Mouse (Mus musculus): ENCODE results near the gene Skap1. TPM values are rescaled to one million over a fixed set of nuclear protein-coding genes. Genes with fewer than 3 reads are reported as not detected.
"Not testable (repeated sequence)": the region's sequence is repeated elsewhere in the genome, so short reads cannot be mapped to it uniquely, and the experiment has no call there.

Skap1 gene
- polyA plus RNA-seq, 1 experiment from 2014 or later, result 0.13 TPM

GRCm38 (mm10) chr11:96776968-96777962 is 312.9 kb downstream of the Skap1 start, which contains the start of gene Snx11:
Snx11 (minus strand) TSS chr11:96777559.
- peaks cover 19% of the 10 kb centered on the region for H3K36me3 ChIP-seq
- H3K27me3 ChIP-seq (ENCODE audit: low read depth, poor library complexity, severe bottlenecking), result no peaks in the 10 kb centered on the region
- no peaks in the 10 kb centered on the region for H3K9me3 ChIP-seq (replicated peaks)
- H3K4me3 ChIP-seq, result peak within 1 kb of the TSS; percentile 76
- 1% methylated on average over 59 of the region's 59 CpGs for WGBS
- H3K4me1 ChIP-seq, result peaks cover 26% of the 10 kb centered on the region
- H3K27ac ChIP-seq, result peak within 1 kb of the TSS; percentile 82
- DNase-seq (ENCODE audit: low spot score), result peak; percentile 99

- WGBS, result 68% methylated on average over 10 of the region's 10 CpGs
- H3K4me3 ChIP-seq, result peak overlapping the region; percentile 76
- peaks cover 10% of the 10 kb centered on the region for H3K36me3 ChIP-seq
- peaks cover 26% of the 10 kb centered on the region for H3K4me1 ChIP-seq
- DNase-seq (ENCODE audit: low spot score); H3K27me3 ChIP-seq (ENCODE audit: low read depth, poor library complexity, severe bottlenecking); H3K9me3 ChIP-seq (replicated peaks): not testable (repeated sequence)
- H3K27ac ChIP-seq, result peak overlapping the region; percentile 82
These were observed 313.8 kb downstream of the Skap1 start for GRCm38 (mm10) chr11:96778061-96778627.

- no peak for DNase-seq (ENCODE audit: low spot score)
- Histone ChIP-seq H3K9me3 (replicated peaks) (no peaks in the 10 kb centered on the region), H3K27me3 (ENCODE audit: low read depth, poor library complexity, severe bottlenecking) (no peaks in the 10 kb centered on the region), H3K4me1 (peaks cover 15% of the 10 kb centered on the region), H3K36me3 (no peaks in the 10 kb centered on the region), H3K27ac (no peak overlapping the region), H3K4me3 (no peak overlapping the region)
- WGBS, result 68% methylated on average over 5 of the region's 5 CpGs
These were observed 315.9 kb downstream of the Skap1 start for GRCm38 (mm10) chr11:96780306-96780705.

- no peaks in the 10 kb centered on the region for H3K36me3 ChIP-seq
- no peak overlapping the region for H3K27ac ChIP-seq
- WGBS, result 81% methylated on average over 2 of the region's 2 CpGs
- no peaks in the 10 kb centered on the region for H3K9me3 ChIP-seq (replicated peaks)
- peaks cover 14% of the 10 kb centered on the region for H3K4me1 ChIP-seq
- no peak overlapping the region for H3K4me3 ChIP-seq
- no peaks in the 10 kb centered on the region for H3K27me3 ChIP-seq (ENCODE audit: low read depth, poor library complexity, severe bottlenecking)
- no peak for DNase-seq (ENCODE audit: low spot score)
These were observed 317.0 kb downstream of the Skap1 start for GRCm38 (mm10) chr11:96781425-96781824.

- peak; percentile 88 for DNase-seq (ENCODE audit: low spot score)
- H3K9me3 ChIP-seq (replicated peaks); H3K27ac ChIP-seq; H3K27me3 ChIP-seq (ENCODE audit: low read depth, poor library complexity, severe bottlenecking); H3K4me3 ChIP-seq; H3K36me3 ChIP-seq: not testable (repeated sequence)
- H3K4me1 ChIP-seq, result peaks cover 14% of the 10 kb centered on the region
- 18% methylated on average over 7 of the region's 7 CpGs for WGBS
These were observed 320.5 kb downstream of the Skap1 start for GRCm38 (mm10) chr11:96784847-96785246.

GRCm38 (mm10) chr11:96786731-96787450 is 322.5 kb downstream of the Skap1 start:
- Histone ChIP-seq H3K36me3 (peaks cover 14% of the 10 kb centered on the region), H3K27me3 (ENCODE audit: low read depth, poor library complexity, severe bottlenecking) (no peaks in the 10 kb centered on the region), H3K27ac (no peak overlapping the region), H3K4me1 (peaks cover 27% of the 10 kb centered on the region), H3K9me3 (replicated peaks) (no peaks in the 10 kb centered on the region), H3K4me3 (no peak overlapping the region)
- DNase-seq (ENCODE audit: low spot score), result no peak
- 36% methylated on average over 9 of the region's 9 CpGs for WGBS

GRCm38 (mm10) chr11:96788871-96789795 is 324.7 kb downstream of the Skap1 start, which contains the start of gene Cbx1:
Cbx1 (plus strand) TSS chr11:96789127.
- H3K36me3 ChIP-seq, result peaks cover 31% of the 10 kb centered on the region
- H3K27ac ChIP-seq, result peak within 1 kb of the TSS; percentile 99
- peak; percentile 95 for DNase-seq (ENCODE audit: low spot score)
- H3K4me1 ChIP-seq, result peaks cover 34% of the 10 kb centered on the region
- 1% methylated on average over 93 of the region's 93 CpGs for WGBS
- peak within 1 kb of the TSS; percentile 93 for H3K4me3 ChIP-seq
- no peaks in the 10 kb centered on the region for H3K27me3 ChIP-seq (ENCODE audit: low read depth, poor library complexity, severe bottlenecking)
- H3K9me3 ChIP-seq (replicated peaks), result no peaks in the 10 kb centered on the region

- H3K4me1 ChIP-seq, result peaks cover 34% of the 10 kb centered on the region
- H3K36me3 ChIP-seq, result peaks cover 38% of the 10 kb centered on the region
- no peak for DNase-seq (ENCODE audit: low spot score)
- H3K27me3 ChIP-seq (ENCODE audit: low read depth, poor library complexity, severe bottlenecking), result no peaks in the 10 kb centered on the region
- H3K27ac ChIP-seq, result peak overlapping the region; percentile 99
- H3K4me3 ChIP-seq, result peak overlapping the region; percentile 93
- no peaks in the 10 kb centered on the region for H3K9me3 ChIP-seq (replicated peaks)
- WGBS, result 13% methylated on average over 5 of the region's 5 CpGs
These were observed 325.6 kb downstream of the Skap1 start for GRCm38 (mm10) chr11:96789990-96790389.

- Histone ChIP-seq H3K4me3 (peak overlapping the region; percentile 93), H3K36me3 (peaks cover 45% of the 10 kb centered on the region), H3K27me3 (ENCODE audit: low read depth, poor library complexity, severe bottlenecking) (no peaks in the 10 kb centered on the region), H3K9me3 (replicated peaks) (no peaks in the 10 kb centered on the region), H3K4me1 (peaks cover 34% of the 10 kb centered on the region), H3K27ac (no peak overlapping the region)
- no peak for DNase-seq (ENCODE audit: low spot score)
- 21% methylated on average over 1 of the region's 1 CpGs for WGBS
These were observed 326.3 kb downstream of the Skap1 start for GRCm38 (mm10) chr11:96790681-96791080.

- Histone ChIP-seq H3K27ac (no peak overlapping the region), H3K9me3 (replicated peaks) (no peaks in the 10 kb centered on the region), H3K36me3 (peaks cover 90% of the 10 kb centered on the region), H3K27me3 (ENCODE audit: low read depth, poor library complexity, severe bottlenecking) (no peaks in the 10 kb centered on the region), H3K4me1 (peaks cover 14% of the 10 kb centered on the region), H3K4me3 (no peak overlapping the region)
- DNase-seq (ENCODE audit: low spot score), result no peak
- WGBS, result 96% methylated on average over 13 of the region's 13 CpGs
These were observed 331.1 kb downstream of the Skap1 start for GRCm38 (mm10) chr11:96795491-96795890.

GRCm38 (mm10) chr11:96796081-96796480 is 331.7 kb downstream of the Skap1 start:
- 100% methylated on average over 2 of the region's 2 CpGs for WGBS
- no peak overlapping the region for H3K4me3 ChIP-seq
- H3K36me3 ChIP-seq, result peaks cover 90% of the 10 kb centered on the region
- no peaks in the 10 kb centered on the region for H3K9me3 ChIP-seq (replicated peaks)
- DNase-seq (ENCODE audit: low spot score), result no peak
- H3K4me1 ChIP-seq, result peaks cover 8% of the 10 kb centered on the region
- H3K27ac ChIP-seq, result no peak overlapping the region
- H3K27me3 ChIP-seq (ENCODE audit: low read depth, poor library complexity, severe bottlenecking), result no peaks in the 10 kb centered on the region

GRCm38 (mm10) chr11:96796586-96796985 is 332.2 kb downstream of the Skap1 start:
- Histone ChIP-seq H3K4me1 (peaks cover 7% of the 10 kb centered on the region; the same call in 1 of the 2 replicates), H3K27me3 (ENCODE audit: low read depth, poor library complexity, severe bottlenecking) (no peaks in the 10 kb centered on the region), H3K9me3 (replicated peaks) (no peaks in the 10 kb centered on the region), H3K27ac (no peak overlapping the region), H3K4me3 (no peak overlapping the region), H3K36me3 (peaks cover 90% of the 10 kb centered on the region)
- no peak for DNase-seq (ENCODE audit: low spot score)
- 90% methylated on average over 1 of the region's 1 CpGs for WGBS

All from limb, embryonic 10.5 days (tissue).